Mouse (Mus musculus): ENCODE measurements around the gene Rbm45.

DNA sequence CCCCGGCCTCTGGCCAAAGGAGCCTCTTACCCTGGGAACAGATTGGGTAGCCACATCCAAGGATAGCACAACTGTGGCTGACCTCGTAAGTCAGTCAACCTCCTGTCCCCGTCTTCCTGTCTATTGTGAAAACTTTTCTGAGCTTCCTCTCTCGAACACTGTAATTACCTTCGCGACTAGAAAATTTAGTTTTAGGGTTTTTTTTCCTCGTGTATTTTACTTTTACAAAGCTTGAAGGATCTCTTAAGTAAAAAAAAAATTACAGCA, 805 bp downstream of the Rbm45 start:
- TF ChIP-seq POLR2A (IDR thresholded peaks at IDR 0.05; ENCODE audit: low read depth, low read length) (no peak), CTCF (IDR thresholded peaks at IDR 0.05; ENCODE audit: extremely low read depth, insufficient read length, insufficient replicate concordance, low read depth, low read length) (no peak)
